Mouse (Mus musculus): ENCODE measurements around the gene Ttn. TPM values are rescaled to one million over a fixed set of nuclear protein-coding genes. Genes with fewer than 3 reads are reported as not detected.

Gene Ttn
- polyA plus RNA-seq, 1 experiment from 2014 or later, result 570 TPM

GRCm38 (mm10) chr2:76784171-76784570, 198.2 kb downstream of the Ttn start:
- Histone ChIP-seq H3K4me2 (no peak overlapping the region), H3K4me1 (replicated peaks) (no peaks in the 10 kb centered on the region), H3K36me3 (peaks cover 67% of the 10 kb centered on the region), H3K4me3 (no peak overlapping the region), H3K9me3 (replicated peaks) (no peaks in the 10 kb centered on the region), H3K9ac (no peak overlapping the region), H3K27me3 (replicated peaks) (no peaks in the 10 kb centered on the region), H3K27ac (ENCODE audit: poor library complexity, severe bottlenecking) (no peak overlapping the region)
- WGBS, result 93% methylated on average over 12 of the region's 12 CpGs
- no peak for ATAC-seq (ENCODE audit: insufficient number of reproducible peaks, low FRiP score)

- H3K27ac ChIP-seq (ENCODE audit: poor library complexity, severe bottlenecking), result no peak overlapping the region
- no peak overlapping the region for H3K9ac ChIP-seq
- ATAC-seq (ENCODE audit: insufficient number of reproducible peaks, low FRiP score), result no peak
- no peak overlapping the region for H3K4me3 ChIP-seq
- no peaks in the 10 kb centered on the region for H3K27me3 ChIP-seq (replicated peaks)
- peaks cover 69% of the 10 kb centered on the region for H3K36me3 ChIP-seq
- no peaks in the 10 kb centered on the region for H3K4me1 ChIP-seq (replicated peaks)
- no peak overlapping the region for H3K4me2 ChIP-seq
- no peaks in the 10 kb centered on the region for H3K9me3 ChIP-seq (replicated peaks)
- WGBS, result 86% methylated on average over 13 of the region's 13 CpGs
These were observed 201.6 kb downstream of the Ttn start for GRCm38 (mm10) chr2:76780792-76781191.

GRCm38 (mm10) chr2:76769831-76770230, 212.5 kb downstream of the Ttn start:
- Histone ChIP-seq H3K27me3 (replicated peaks) (no peaks in the 10 kb centered on the region), H3K4me1 (replicated peaks) (no peaks in the 10 kb centered on the region), H3K9me3 (replicated peaks) (no peaks in the 10 kb centered on the region), H3K36me3 (peaks cover 83% of the 10 kb centered on the region), H3K4me2 (no peak overlapping the region), H3K4me3 (no peak overlapping the region), H3K27ac (ENCODE audit: poor library complexity, severe bottlenecking) (no peak overlapping the region), H3K9ac (no peak overlapping the region)
- ATAC-seq (ENCODE audit: insufficient number of reproducible peaks, low FRiP score), result no peak
- WGBS, result 90% methylated on average over 10 of the region's 10 CpGs

- Histone ChIP-seq H3K27ac (ENCODE audit: poor library complexity, severe bottlenecking) (no peak overlapping the region), H3K4me3 (no peak overlapping the region), H3K9me3 (replicated peaks) (no peaks in the 10 kb centered on the region), H3K9ac (no peak overlapping the region), H3K36me3 (peaks cover 92% of the 10 kb centered on the region), H3K27me3 (replicated peaks) (no peaks in the 10 kb centered on the region), H3K4me2 (no peak overlapping the region), H3K4me1 (replicated peaks) (no peaks in the 10 kb centered on the region)
- no peak for ATAC-seq (ENCODE audit: insufficient number of reproducible peaks, low FRiP score)
- WGBS, result 87% methylated on average over 12 of the region's 12 CpGs
These were observed 215.1 kb downstream of the Ttn start for GRCm38 (mm10) chr2:76767231-76767630.

- Histone ChIP-seq H3K4me3 (no peak overlapping the region), H3K4me2 (no peak overlapping the region), H3K9ac (no peak overlapping the region), H3K9me3 (replicated peaks) (no peaks in the 10 kb centered on the region), H3K36me3 (peaks cover 87% of the 10 kb centered on the region), H3K27ac (ENCODE audit: poor library complexity, severe bottlenecking) (no peak overlapping the region), H3K4me1 (replicated peaks) (no peaks in the 10 kb centered on the region), H3K27me3 (replicated peaks) (no peaks in the 10 kb centered on the region)
- WGBS, result 89% methylated on average over 13 of the region's 13 CpGs
- ATAC-seq (ENCODE audit: insufficient number of reproducible peaks, low FRiP score), result no peak
These were observed 217.8 kb downstream of the Ttn start for GRCm38 (mm10) chr2:76764526-76764925.

- no peak for ATAC-seq (ENCODE audit: insufficient number of reproducible peaks, low FRiP score)
- Histone ChIP-seq H3K4me2 (no peak overlapping the region), H3K27ac (ENCODE audit: poor library complexity, severe bottlenecking) (no peak overlapping the region), H3K4me3 (no peak overlapping the region), H3K9ac (no peak overlapping the region), H3K9me3 (replicated peaks) (peaks cover 4% of the 10 kb centered on the region; the same call in 1 of the 2 replicates), H3K27me3 (replicated peaks) (no peaks in the 10 kb centered on the region), H3K36me3 (peaks cover 82% of the 10 kb centered on the region), H3K4me1 (replicated peaks) (no peaks in the 10 kb centered on the region)
- WGBS, result 93% methylated on average over 6 of the region's 6 CpGs
These were observed 220.2 kb downstream of the Ttn start for GRCm38 (mm10) chr2:76762154-76762553.

GRCm38 (mm10) chr2:76756461-76756860, 225.9 kb downstream of the Ttn start:
- no peak overlapping the region for H3K27ac ChIP-seq (ENCODE audit: poor library complexity, severe bottlenecking)
- no peak for ATAC-seq (ENCODE audit: insufficient number of reproducible peaks, low FRiP score)
- H3K4me1 ChIP-seq (replicated peaks), result no peaks in the 10 kb centered on the region
- WGBS, result 84% methylated on average over 15 of the region's 15 CpGs
- H3K27me3 ChIP-seq (replicated peaks), result no peaks in the 10 kb centered on the region
- H3K36me3 ChIP-seq, result peaks cover 85% of the 10 kb centered on the region
- no peak overlapping the region for H3K9ac ChIP-seq
- H3K4me3 ChIP-seq, result no peak overlapping the region
- H3K9me3 ChIP-seq (replicated peaks), result peaks cover 4% of the 10 kb centered on the region; the same call in 1 of the 2 replicates
- no peak overlapping the region for H3K4me2 ChIP-seq

GRCm38 (mm10) chr2:76751993-76752392, 230.4 kb downstream of the Ttn start:
- no peak for ATAC-seq (ENCODE audit: insufficient number of reproducible peaks, low FRiP score)
- Histone ChIP-seq H3K4me2 (no peak overlapping the region), H3K27ac (ENCODE audit: poor library complexity, severe bottlenecking) (no peak overlapping the region), H3K36me3 (peaks cover 96% of the 10 kb centered on the region), H3K9me3 (replicated peaks) (no peaks in the 10 kb centered on the region; the same call in 1 of the 2 replicates), H3K4me3 (no peak overlapping the region), H3K27me3 (replicated peaks) (no peaks in the 10 kb centered on the region), H3K4me1 (replicated peaks) (no peaks in the 10 kb centered on the region), H3K9ac (no peak overlapping the region)
- 86% methylated on average over 6 of the region's 6 CpGs for WGBS

- H3K4me2 ChIP-seq, result no peak overlapping the region
- ATAC-seq (ENCODE audit: insufficient number of reproducible peaks, low FRiP score), result no peak
- H3K36me3 ChIP-seq, result peaks cover 100% of the 10 kb centered on the region
- H3K4me1 ChIP-seq (replicated peaks), result no peaks in the 10 kb centered on the region
- no peak overlapping the region for H3K27ac ChIP-seq (ENCODE audit: poor library complexity, severe bottlenecking)
- no peak overlapping the region for H3K4me3 ChIP-seq
- H3K9me3 ChIP-seq (replicated peaks), result no peaks in the 10 kb centered on the region; the same call in 1 of the 2 replicates
- H3K27me3 ChIP-seq (replicated peaks), result no peaks in the 10 kb centered on the region
- WGBS, result 83% methylated on average over 21 of the region's 21 CpGs
- H3K9ac ChIP-seq, result no peak overlapping the region
These were observed 232.8 kb downstream of the Ttn start for GRCm38 (mm10) chr2:76749341-76750110.

GRCm38 (mm10) chr2:76748696-76749095, 233.7 kb downstream of the Ttn start:
- H3K4me3 ChIP-seq, result no peak overlapping the region
- no peaks in the 10 kb centered on the region for H3K4me1 ChIP-seq (replicated peaks)
- ATAC-seq (ENCODE audit: insufficient number of reproducible peaks, low FRiP score), result no peak
- no peak overlapping the region for H3K9ac ChIP-seq
- WGBS, result 86% methylated on average over 14 of the region's 14 CpGs
- H3K36me3 ChIP-seq, result peaks cover 100% of the 10 kb centered on the region
- no peak overlapping the region for H3K4me2 ChIP-seq
- H3K27ac ChIP-seq (ENCODE audit: poor library complexity, severe bottlenecking), result no peak overlapping the region
- no peaks in the 10 kb centered on the region for H3K27me3 ChIP-seq (replicated peaks)
- no peaks in the 10 kb centered on the region; the same call in 1 of the 2 replicates for H3K9me3 ChIP-seq (replicated peaks)

- no peaks in the 10 kb centered on the region for H3K27me3 ChIP-seq (replicated peaks)
- H3K36me3 ChIP-seq, result peaks cover 88% of the 10 kb centered on the region
- H3K4me2 ChIP-seq, result no peak overlapping the region
- H3K4me1 ChIP-seq (replicated peaks), result no peaks in the 10 kb centered on the region
- 93% methylated on average over 14 of the region's 14 CpGs for WGBS
- no peak overlapping the region for H3K9ac ChIP-seq
- H3K9me3 ChIP-seq (replicated peaks), result no peaks in the 10 kb centered on the region
- ATAC-seq (ENCODE audit: insufficient number of reproducible peaks, low FRiP score), result no peak
- no peak overlapping the region for H3K27ac ChIP-seq (ENCODE audit: poor library complexity, severe bottlenecking)
- H3K4me3 ChIP-seq, result no peak overlapping the region
These were observed 262.7 kb downstream of the Ttn start for GRCm38 (mm10) chr2:76719650-76720049.

GRCm38 (mm10) chr2:76714984-76715383, 267.4 kb downstream of the Ttn start:
- Histone ChIP-seq H3K27ac (ENCODE audit: poor library complexity, severe bottlenecking) (no peak overlapping the region), H3K4me3 (no peak overlapping the region), H3K4me1 (replicated peaks) (no peaks in the 10 kb centered on the region), H3K4me2 (no peak overlapping the region), H3K36me3 (peaks cover 92% of the 10 kb centered on the region), H3K9me3 (replicated peaks) (0 out of 2 replicates have a peak, but pooled peaks cover 9% of the 10 kb centered on the region), H3K27me3 (replicated peaks) (no peaks in the 10 kb centered on the region), H3K9ac (no peak overlapping the region)
- ATAC-seq (ENCODE audit: insufficient number of reproducible peaks, low FRiP score), result no peak
- 63% methylated on average over 8 of the region's 8 CpGs for WGBS

Data from heart, embryonic 12.5 days (tissue).